Mouse (Mus musculus) heart, embryonic 12.5 days (tissue): ENCODE results near the gene Jade1. TPM values are rescaled to one million over a fixed set of nuclear protein-coding genes. Genes with fewer than 3 reads are reported as not detected.

Experiments used
- ATAC-seq: fragments of 200-750 bp; cut with Nextera tagmentation; 2 replicates; pipeline ENCODE4 v1.8.0; 2017; ENCODE audit warnings: moderate TSS enrichment, moderate library complexity; ENCODE audit not compliant: insufficient number of reproducible peaks, low FRiP score
- H3K27ac ChIP-seq: fragments of 300-500 bp; sonication (generic); 2 replicates; pipeline ENCODE4 v1.5.1; 2016; ENCODE audit warnings: mild to moderate bottlenecking, moderate library complexity; ENCODE audit not compliant: poor library complexity, severe bottlenecking
- H3K27me3 ChIP-seq: fragments of 300-500 bp; sonication (generic); replicated peaks from 2 replicates; pipeline ENCODE4 v1.6.1; 2016; ENCODE audit warnings: mild to moderate bottlenecking, moderate library complexity
- H3K36me3 ChIP-seq: fragments of 300-500 bp; sonication (generic); 2 replicates; pipeline ENCODE4 v1.6.1; 2016; ENCODE audit warnings: mild to moderate bottlenecking, moderate library complexity
- H3K4me1 ChIP-seq: fragments of 300-500 bp; sonication (generic); replicated peaks from 2 replicates; pipeline ENCODE4 v1.6.1; 2016; ENCODE audit warnings: mild to moderate bottlenecking
- H3K4me2 ChIP-seq: fragments of 300-500 bp; sonication (generic); 2 replicates; pipeline ENCODE4 v1.6.1; 2016; ENCODE audit warnings: mild to moderate bottlenecking, moderate library complexity
- H3K4me3 ChIP-seq: fragments of 300-500 bp; sonication (generic); 2 replicates; pipeline ENCODE4 v1.5.1; 2016; ENCODE audit warnings: mild to moderate bottlenecking
- H3K9ac ChIP-seq: fragments of 300-500 bp; sonication (generic); 2 replicates; pipeline ENCODE4 v1.6.1; 2016; ENCODE audit warnings: mild to moderate bottlenecking, moderate library complexity
- H3K9me3 ChIP-seq: fragments of 300-500 bp; sonication (generic); replicated peaks from 2 replicates; pipeline ENCODE4 v1.6.1; 2016; ENCODE audit warnings: mild to moderate bottlenecking, moderate library complexity
- WGBS: fragments of 180-500 bp; shearing (Covaris S2); methylation state at CpG from one replicate; pipeline ENCODE4 v1.1.7; 2016; 5-methylcytosine and 5-hydroxymethylcytosine counted together
- polyA plus RNA-seq: library from polyadenylated mRNA; unstranded; fragments of >200 nt; fragmentation: Nextera tagmentation; extraction: Ambion mirVana; gene quantifications from 2 replicates; pipeline ENCODE4 v1.2.1, GENCODE M21; 2016

Gene Jade1
- polyA plus RNA-seq, 1 experiment from 2014 or later, result 19.3 TPM

DNA sequence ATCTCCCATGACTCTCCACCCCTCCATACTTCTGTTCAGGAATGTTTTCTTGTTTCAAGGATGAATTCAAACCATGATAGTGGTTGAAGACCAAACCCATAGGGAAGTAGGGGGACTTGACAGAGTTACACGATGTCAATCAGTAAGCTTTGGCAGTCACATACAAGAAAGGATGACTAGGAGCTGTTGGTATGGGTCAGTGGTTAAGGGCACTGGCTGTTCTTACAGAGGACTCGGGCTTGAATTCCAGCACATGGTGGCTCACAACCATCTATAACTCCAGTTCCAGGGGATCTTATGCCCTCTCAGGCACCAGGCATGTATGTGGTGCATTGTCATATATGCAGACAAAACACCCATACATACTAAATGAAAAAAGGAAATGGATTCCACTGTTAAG lies 21.7 kb downstream of the Jade1 start:
- ATAC-seq, result no peak
- H3K27me3 ChIP-seq, result no peaks in the 10 kb centered on the region
- no peak overlapping the region for H3K4me3 ChIP-seq
- no peaks in the 10 kb centered on the region for H3K9me3 ChIP-seq
- WGBS, result 78% methylated on average over 2 of the region's 2 CpGs
- no peaks in the 10 kb centered on the region for H3K36me3 ChIP-seq
- H3K4me2 ChIP-seq, result no peak overlapping the region
- H3K27ac ChIP-seq, result no peak overlapping the region
- H3K9ac ChIP-seq, result no peak overlapping the region
- peaks cover 81% of the 10 kb centered on the region for H3K4me1 ChIP-seq

DNA sequence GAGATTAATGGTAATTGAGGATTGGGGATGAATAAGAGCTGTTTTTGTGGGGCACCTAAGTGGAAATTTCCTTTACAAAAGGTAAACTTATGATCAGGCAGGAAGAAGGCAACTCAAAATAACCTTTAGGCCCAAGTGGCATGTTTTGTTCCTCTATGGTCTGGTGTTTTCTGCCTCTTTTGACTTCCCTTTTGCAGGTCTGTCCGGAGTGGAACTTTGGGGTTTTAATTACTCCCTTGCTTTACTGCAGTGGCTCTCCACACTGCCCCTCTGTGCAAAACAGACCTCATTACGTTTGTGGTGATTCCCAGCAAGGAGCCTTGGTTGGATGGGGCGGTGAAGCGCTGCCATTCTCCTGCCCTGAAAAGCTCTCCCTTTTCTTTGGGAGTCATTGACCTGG lies 24.3 kb downstream of the Jade1 start:
- Histone ChIP-seq H3K36me3 (no peaks in the 10 kb centered on the region), H3K4me3 (no peak overlapping the region), H3K9me3 (no peaks in the 10 kb centered on the region), H3K4me1 (peaks cover 82% of the 10 kb centered on the region), H3K27me3 (no peaks in the 10 kb centered on the region), H3K9ac (no peak overlapping the region), H3K27ac (no peak overlapping the region), H3K4me2 (no peak overlapping the region)
- no peak for ATAC-seq
- WGBS, result 80% methylated on average over 4 of the region's 4 CpGs

GRCm38 (mm10) chr3:41580401-41581323 lies 25.1 kb downstream of the Jade1 start:
- Histone ChIP-seq H3K4me2 (no peak overlapping the region), H3K36me3 (no peaks in the 10 kb centered on the region), H3K9me3 (no peaks in the 10 kb centered on the region), H3K4me1 (peaks cover 77% of the 10 kb centered on the region), H3K27ac (no peak overlapping the region), H3K4me3 (no peak overlapping the region), H3K9ac (no peak overlapping the region), H3K27me3 (no peaks in the 10 kb centered on the region)
- ATAC-seq, result no peak
- WGBS, result 56% methylated on average over 14 of the region's 14 CpGs

DNA sequence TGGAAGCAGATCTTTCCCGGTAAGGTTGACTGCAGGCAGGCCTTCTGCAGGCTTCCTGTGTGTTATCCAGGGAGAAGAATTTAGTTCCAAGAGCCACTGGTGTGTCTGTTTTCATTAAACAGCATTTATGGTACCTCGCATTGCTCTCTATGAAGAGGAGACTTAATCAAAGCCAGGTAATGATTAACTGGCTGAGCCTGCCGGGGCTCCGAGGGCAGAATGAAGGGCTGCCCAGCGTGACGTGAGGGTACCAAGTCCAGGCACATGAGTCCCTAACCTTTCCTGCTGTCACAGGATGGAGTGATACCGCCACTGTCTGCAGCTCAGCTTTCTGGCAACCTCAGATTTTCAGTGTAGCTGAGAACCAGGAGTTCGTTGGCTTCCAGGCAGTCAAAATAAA lies 25.9 kb downstream of the Jade1 start:
- H3K36me3 ChIP-seq, result no peaks in the 10 kb centered on the region
- no peak overlapping the region for H3K27ac ChIP-seq
- ATAC-seq, result no peak
- H3K27me3 ChIP-seq, result no peaks in the 10 kb centered on the region
- H3K4me1 ChIP-seq, result peaks cover 77% of the 10 kb centered on the region
- 62% methylated on average over 8 of the region's 8 CpGs for WGBS
- H3K9ac ChIP-seq, result no peak overlapping the region
- H3K4me3 ChIP-seq, result no peak overlapping the region
- no peak overlapping the region for H3K4me2 ChIP-seq
- no peaks in the 10 kb centered on the region for H3K9me3 ChIP-seq

GRCm38 (mm10) chr3:41582256-41582655 lies 26.7 kb downstream of the Jade1 start:
- Histone ChIP-seq H3K9me3 (no peaks in the 10 kb centered on the region), H3K4me2 (no peak overlapping the region), H3K4me1 (peaks cover 81% of the 10 kb centered on the region), H3K36me3 (no peaks in the 10 kb centered on the region), H3K27me3 (no peaks in the 10 kb centered on the region), H3K27ac (no peak overlapping the region), H3K4me3 (no peak overlapping the region), H3K9ac (no peak overlapping the region; the same call in 1 of the 2 replicates)
- ATAC-seq, result no peak
- whole genome bisulfite sequencing, result 76% methylated on average over 7 of the region's 7 CpGs

DNA sequence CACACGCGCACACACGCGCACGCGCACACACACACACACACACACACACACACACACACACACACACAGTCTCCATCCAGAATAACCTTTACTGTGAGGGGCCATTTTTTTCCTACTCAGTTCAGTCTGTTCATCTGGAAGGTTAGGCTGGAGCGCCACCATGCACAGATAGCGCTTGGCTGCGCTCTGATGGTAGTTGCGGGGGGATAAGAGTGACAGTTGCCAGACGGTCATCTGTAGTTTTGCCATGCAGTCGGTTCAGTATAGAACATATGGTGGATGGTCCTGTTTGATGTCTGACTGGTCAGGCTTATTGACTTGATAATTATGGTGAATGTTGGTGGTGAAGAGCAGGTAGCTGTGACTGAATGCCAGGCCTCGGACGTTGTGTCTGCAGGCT lies 27.6 kb downstream of the Jade1 start:
- no peak for ATAC-seq
- no peaks in the 10 kb centered on the region for H3K9me3 ChIP-seq
- peaks cover 81% of the 10 kb centered on the region for H3K4me1 ChIP-seq
- WGBS, result 92% methylated on average over 14 of the region's 14 CpGs
- no peaks in the 10 kb centered on the region for H3K27me3 ChIP-seq
- H3K27ac ChIP-seq, result no peak overlapping the region
- H3K9ac ChIP-seq, result no peak overlapping the region
- no peaks in the 10 kb centered on the region for H3K36me3 ChIP-seq
- H3K4me2 ChIP-seq, result no peak overlapping the region
- H3K4me3 ChIP-seq, result no peak overlapping the region

GRCm38 (mm10) chr3:41583621-41584020 lies 28.1 kb downstream of the Jade1 start:
- WGBS, result 61% methylated on average over 4 of the region's 4 CpGs
- Histone ChIP-seq H3K9ac (no peak overlapping the region), H3K36me3 (no peaks in the 10 kb centered on the region), H3K4me3 (no peak overlapping the region), H3K27ac (no peak overlapping the region), H3K9me3 (no peaks in the 10 kb centered on the region), H3K4me2 (no peak overlapping the region), H3K27me3 (no peaks in the 10 kb centered on the region), H3K4me1 (peaks cover 81% of the 10 kb centered on the region)
- no peak for ATAC-seq

- Histone ChIP-seq H3K27me3 (no peaks in the 10 kb centered on the region), H3K4me1 (peaks cover 79% of the 10 kb centered on the region), H3K4me3 (no peak overlapping the region), H3K9me3 (no peaks in the 10 kb centered on the region), H3K4me2 (no peak overlapping the region), H3K27ac (no peak overlapping the region), H3K9ac (no peak overlapping the region), H3K36me3 (peaks cover 16% of the 10 kb centered on the region)
- 78% methylated on average over 5 of the region's 5 CpGs for WGBS
- ATAC-seq, result no peak
Observed at GRCm38 (mm10) chr3:41585548-41585947, 30.0 kb downstream of the Jade1 start.

- peaks cover 79% of the 10 kb centered on the region for H3K4me1 ChIP-seq
Observed at GRCm38 (mm10) chr3:41586330-41586729, 30.8 kb downstream of the Jade1 start.

DNA sequence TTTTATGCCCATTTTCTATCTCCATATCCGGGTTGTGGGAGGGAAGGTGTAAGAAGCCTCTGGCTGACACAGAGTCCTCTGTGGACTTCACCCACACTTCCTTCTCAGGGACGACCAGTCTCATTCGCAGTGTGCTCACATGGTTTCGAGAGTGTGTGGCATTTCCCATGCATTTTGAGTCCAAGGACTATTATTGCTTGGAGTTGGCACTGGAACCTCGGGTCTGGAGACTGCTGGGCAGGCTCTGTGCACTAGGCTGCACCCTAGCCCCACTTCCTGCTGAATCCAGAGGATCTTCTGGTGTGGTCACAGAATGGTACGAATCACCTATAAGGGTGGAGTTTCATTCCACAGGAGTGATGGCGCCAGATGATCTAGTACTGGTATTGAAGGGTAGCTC lies 31.4 kb downstream of the Jade1 start:
- no peak overlapping the region for H3K9ac ChIP-seq
- H3K4me1 ChIP-seq, result peaks cover 79% of the 10 kb centered on the region
- H3K9me3 ChIP-seq, result no peaks in the 10 kb centered on the region
- no peaks in the 10 kb centered on the region for H3K27me3 ChIP-seq
- H3K27ac ChIP-seq, result no peak overlapping the region
- no peak overlapping the region for H3K4me2 ChIP-seq
- no peak overlapping the region for H3K4me3 ChIP-seq
- peaks cover 16% of the 10 kb centered on the region for H3K36me3 ChIP-seq
- 77% methylated on average over 7 of the region's 7 CpGs for WGBS
- no peak for ATAC-seq

More at GRCm38 (mm10) chr3:41586330-41586729, 30.8 kb downstream of the Jade1 start:
- no peak overlapping the region for H3K9ac ChIP-seq
- 93% methylated on average over 6 of the region's 6 CpGs for whole genome bisulfite sequencing
- no peaks in the 10 kb centered on the region for H3K27me3 ChIP-seq
- no peak overlapping the region for H3K4me2 ChIP-seq
- no peaks in the 10 kb centered on the region for H3K9me3 ChIP-seq
- H3K27ac ChIP-seq, result no peak overlapping the region
- peaks cover 16% of the 10 kb centered on the region for H3K36me3 ChIP-seq
- ATAC-seq, result no peak
- H3K4me3 ChIP-seq, result no peak overlapping the region

DNA sequence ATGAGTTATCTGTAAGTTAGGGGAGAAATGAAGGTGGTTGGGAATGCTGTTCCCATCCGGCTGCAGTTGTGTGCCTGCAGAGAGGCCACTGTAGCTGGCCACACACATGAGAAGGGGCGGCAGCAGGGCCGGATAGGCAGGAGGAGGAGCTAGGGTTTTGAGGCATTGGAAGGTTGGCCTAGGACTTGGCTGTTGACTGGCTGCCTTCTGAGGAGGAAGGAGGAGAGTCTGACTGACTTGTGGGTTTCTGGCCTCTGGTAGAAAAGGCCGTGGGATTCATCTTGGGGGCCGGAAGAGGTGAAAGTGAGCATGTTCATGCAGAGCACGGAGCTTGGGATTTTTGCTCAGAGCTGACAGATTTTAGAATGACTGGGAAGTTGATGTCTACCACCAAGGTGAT lies 32.1 kb downstream of the Jade1 start:
- Histone ChIP-seq H3K4me3 (no peak overlapping the region), H3K9me3 (no peaks in the 10 kb centered on the region), H3K27ac (no peak overlapping the region), H3K36me3 (peaks cover 16% of the 10 kb centered on the region), H3K9ac (no peak overlapping the region), H3K4me1 (peaks cover 76% of the 10 kb centered on the region), H3K4me2 (no peak overlapping the region), H3K27me3 (no peaks in the 10 kb centered on the region)
- no peak for ATAC-seq
- WGBS, result 45% methylated on average over 6 of the region's 6 CpGs

- Histone ChIP-seq H3K36me3 (peaks cover 19% of the 10 kb centered on the region), H3K27me3 (no peaks in the 10 kb centered on the region), H3K27ac (no peak overlapping the region), H3K9ac (no peak overlapping the region), H3K4me2 (no peak overlapping the region), H3K4me1 (peaks cover 69% of the 10 kb centered on the region), H3K4me3 (no peak overlapping the region), H3K9me3 (no peaks in the 10 kb centered on the region)
- no peak for ATAC-seq
- 83% methylated on average over 8 of the region's 8 CpGs for WGBS
Observed at GRCm38 (mm10) chr3:41588495-41588894, 33.0 kb downstream of the Jade1 start.
